Mouse (Mus musculus): ENCODE data around the gene Ap5b1. TPM values are rescaled to one million over a fixed set of nuclear protein-coding genes. Genes with fewer than 3 reads are reported as not detected.

Ap5b1 gene
- polyA plus RNA-seq, 1 experiment = 37.1 TPM

GRCm38 (mm10) chr19:5543362-5543761, 24.5 kb upstream of the Ap5b1 start:
- no peaks in the 10 kb centered on the region for H3K4me1 ChIP-seq (ENCODE audit: control insufficient read depth, insufficient read depth, insufficient read length, low read length)
- H3K27ac ChIP-seq (ENCODE audit: insufficient read depth, low read depth, low read length) = no peak overlapping the region
- TF ChIP-seq CTCF (IDR thresholded peaks at IDR 0.05; ENCODE audit: extremely low read depth, insufficient read length, insufficient replicate concordance, low read depth, low read length) (no peak), POLR2A (IDR thresholded peaks at IDR 0.05; ENCODE audit: low read depth, low read length) (no peak)
- H3K36me3 ChIP-seq (ENCODE audit: control insufficient read depth, insufficient read depth, low read length) = no peaks in the 10 kb centered on the region
- no peak overlapping the region for H3K4me3 ChIP-seq (ENCODE audit: low read depth, low read length)
- H3K27me3 ChIP-seq (ENCODE audit: control insufficient read depth, insufficient read depth, low read length) = no peaks in the 10 kb centered on the region
- WGBS = 76% methylated on average over 9 of the region's 9 CpGs

- no peak overlapping the region for H3K27ac ChIP-seq (ENCODE audit: insufficient read depth, low read depth, low read length)
Measured at GRCm38 (mm10) chr19:5544031-5544430, 23.8 kb upstream of the Ap5b1 start.

GRCm38 (mm10) chr19:5547471-5548056, 20.3 kb upstream of the Ap5b1 start:
- H3K27ac ChIP-seq (ENCODE audit: insufficient read depth, low read depth, low read length) = no peak overlapping the region
- H3K4me1 ChIP-seq (ENCODE audit: control insufficient read depth, insufficient read depth, insufficient read length, low read length) = no peaks in the 10 kb centered on the region
- 72% methylated on average over 4 of the region's 4 CpGs for WGBS
- peaks cover 29% of the 10 kb centered on the region for H3K36me3 ChIP-seq (ENCODE audit: control insufficient read depth, insufficient read depth, low read length)
- no peaks in the 10 kb centered on the region for H3K27me3 ChIP-seq (ENCODE audit: control insufficient read depth, insufficient read depth, low read length)
- no peak overlapping the region for H3K4me3 ChIP-seq (ENCODE audit: low read depth, low read length)
- TF ChIP-seq CTCF (IDR thresholded peaks at IDR 0.05; ENCODE audit: extremely low read depth, insufficient read length, insufficient replicate concordance, low read depth, low read length) (no peak), POLR2A (IDR thresholded peaks at IDR 0.05; ENCODE audit: low read depth, low read length) (no peak)

More at GRCm38 (mm10) chr19:5544031-5544430, 23.8 kb upstream of the Ap5b1 start:
- H3K27me3 ChIP-seq (ENCODE audit: control insufficient read depth, insufficient read depth, low read length) = no peaks in the 10 kb centered on the region
- no peaks in the 10 kb centered on the region for H3K36me3 ChIP-seq (ENCODE audit: control insufficient read depth, insufficient read depth, low read length)
- 77% methylated on average over 11 of the region's 11 CpGs for WGBS
- no peaks in the 10 kb centered on the region for H3K4me1 ChIP-seq (ENCODE audit: control insufficient read depth, insufficient read depth, insufficient read length, low read length)
- no peak for TF ChIP-seq POLR2A (IDR thresholded peaks at IDR 0.05; ENCODE audit: low read depth, low read length)
- no peak for TF ChIP-seq CTCF (IDR thresholded peaks at IDR 0.05; ENCODE audit: extremely low read depth, insufficient read length, insufficient replicate concordance, low read depth, low read length)
- H3K4me3 ChIP-seq (ENCODE audit: low read depth, low read length) = no peak overlapping the region

GRCm38 (mm10) chr19:5553802-5554201, 14.0 kb upstream of the Ap5b1 start:
- no peaks in the 10 kb centered on the region for H3K27me3 ChIP-seq (ENCODE audit: control insufficient read depth, insufficient read depth, low read length)
- peaks cover 41% of the 10 kb centered on the region for H3K36me3 ChIP-seq (ENCODE audit: control insufficient read depth, insufficient read depth, low read length)
- TF ChIP-seq POLR2A (IDR thresholded peaks at IDR 0.05; ENCODE audit: low read depth, low read length) = no peak
- no peak for TF ChIP-seq CTCF (IDR thresholded peaks at IDR 0.05; ENCODE audit: extremely low read depth, insufficient read length, insufficient replicate concordance, low read depth, low read length)
- 26% methylated on average over 8 of the region's 8 CpGs for WGBS
- peaks cover 40% of the 10 kb centered on the region for H3K4me1 ChIP-seq (ENCODE audit: control insufficient read depth, insufficient read depth, insufficient read length, low read length)
- H3K27ac ChIP-seq (ENCODE audit: insufficient read depth, low read depth, low read length) = peak overlapping the region; percentile 99
- H3K4me3 ChIP-seq (ENCODE audit: low read depth, low read length) = peak overlapping the region; percentile 48

GRCm38 (mm10) chr19:5554212-5554611, 13.6 kb upstream of the Ap5b1 start:
- TF ChIP-seq CTCF (IDR thresholded peaks at IDR 0.05; ENCODE audit: extremely low read depth, insufficient read length, insufficient replicate concordance, low read depth, low read length) (no peak), POLR2A (IDR thresholded peaks at IDR 0.05; ENCODE audit: low read depth, low read length) (no peak)
- Histone ChIP-seq H3K36me3 (ENCODE audit: control insufficient read depth, insufficient read depth, low read length) (peaks cover 39% of the 10 kb centered on the region), H3K27ac (ENCODE audit: insufficient read depth, low read depth, low read length) (peak overlapping the region; percentile 99), H3K4me1 (ENCODE audit: control insufficient read depth, insufficient read depth, insufficient read length, low read length) (peaks cover 40% of the 10 kb centered on the region), H3K27me3 (ENCODE audit: control insufficient read depth, insufficient read depth, low read length) (no peaks in the 10 kb centered on the region), H3K4me3 (ENCODE audit: low read depth, low read length) (peak overlapping the region; percentile 48)
- 35% methylated on average over 14 of the region's 14 CpGs for whole genome bisulfite sequencing

GRCm38 (mm10) chr19:5558169-5558568, 9.7 kb upstream of the Ap5b1 start:
- Histone ChIP-seq H3K27ac (ENCODE audit: insufficient read depth, low read depth, low read length) (peak overlapping the region; percentile 97), H3K27me3 (ENCODE audit: control insufficient read depth, insufficient read depth, low read length) (no peaks in the 10 kb centered on the region), H3K4me3 (ENCODE audit: low read depth, low read length) (peak overlapping the region; percentile 89), H3K4me1 (ENCODE audit: control insufficient read depth, insufficient read depth, insufficient read length, low read length) (peaks cover 43% of the 10 kb centered on the region), H3K36me3 (ENCODE audit: control insufficient read depth, insufficient read depth, low read length) (peaks cover 5% of the 10 kb centered on the region)
- 26% methylated on average over 7 of the region's 7 CpGs for WGBS
- TF ChIP-seq POLR2A (IDR thresholded peaks at IDR 0.05; ENCODE audit: low read depth, low read length) = no peak
- TF ChIP-seq CTCF (IDR thresholded peaks at IDR 0.05; ENCODE audit: extremely low read depth, insufficient read length, insufficient replicate concordance, low read depth, low read length) = no peak

GRCm38 (mm10) chr19:5558770-5559169, 9.1 kb upstream of the Ap5b1 start:
- H3K4me1 ChIP-seq (ENCODE audit: control insufficient read depth, insufficient read depth, insufficient read length, low read length) = peaks cover 38% of the 10 kb centered on the region
- 25% methylated on average over 8 of the region's 8 CpGs for WGBS
- peak overlapping the region; percentile 89 for H3K4me3 ChIP-seq (ENCODE audit: low read depth, low read length)
- H3K27me3 ChIP-seq (ENCODE audit: control insufficient read depth, insufficient read depth, low read length) = no peaks in the 10 kb centered on the region
- 0 out of 2 replicates have a peak, but pooled peaks cover 2% of the 10 kb centered on the region for H3K36me3 ChIP-seq (ENCODE audit: control insufficient read depth, insufficient read depth, low read length)
- TF ChIP-seq POLR2A (IDR thresholded peaks at IDR 0.05; ENCODE audit: low read depth, low read length) = no peak
- TF ChIP-seq CTCF (IDR thresholded peaks at IDR 0.05; ENCODE audit: extremely low read depth, insufficient read length, insufficient replicate concordance, low read depth, low read length) = no peak
- peak overlapping the region; percentile 97 for H3K27ac ChIP-seq (ENCODE audit: insufficient read depth, low read depth, low read length)
